Mouse (Mus musculus) brain, embryonic 14.5 days (tissue): ENCODE results near the gene AI661453. TPM values are rescaled to one million over a fixed set of nuclear protein-coding genes. Genes with fewer than 3 reads are reported as not detected.

Experiments
- DNase-seq: peaks from one replicate; pipeline ENCODE4 v3.0.0-alpha.2; 2011; ENCODE audit warnings: low read depth
- CTCF ChIP-seq: fragments of 200-500 bp; IDR thresholded peaks from 2 replicates; pipeline ENCODE4 v1.5.1; 2012; ENCODE audit warnings: inconsistent platforms, mild to moderate bottlenecking, moderate library complexity, borderline replicate concordance; ENCODE audit not compliant: insufficient read depth, insufficient read length; ENCODE audit errors: extremely low read depth
- POLR2A ChIP-seq: fragments of 200-500 bp; IDR thresholded peaks from 2 replicates; pipeline ENCODE4 v1.6.1; 2012; ENCODE audit warnings: mild to moderate bottlenecking, inconsistent platforms, borderline replicate concordance; ENCODE audit not compliant: poor library complexity, insufficient read depth, insufficient read length, severe bottlenecking; ENCODE audit errors: extremely low read depth
- polyA plus RNA-seq: library from polyadenylated mRNA; depleted of rRNA; stranded (reverse); fragments of >200 nt; gene quantifications from 2 replicates; pipeline ENCODE4 v1.2.3, GENCODE M21; 2012

Gene AI661453
- polyA plus RNA-seq, 1 experiment: 0.85 TPM

- TF ChIP-seq CTCF (peak; percentile 40; the same call in 1 of the 2 replicates), POLR2A (no peak)
- DNase-seq: no peak
Measured at GRCm38 (mm10) chr17:47475714-47476113, 39.3 kb downstream of the AI661453 start.

- DNase-seq: no peak
- TF ChIP-seq POLR2A: no peak
Measured at GRCm38 (mm10) chr17:47479887-47480286, 43.5 kb downstream of the AI661453 start.

GRCm38 (mm10) chr17:47482401-47482800 lies 46.0 kb downstream of the AI661453 start:
- no peak for TF ChIP-seq POLR2A
- peak; percentile 70 for TF ChIP-seq CTCF
- DNase-seq: peak; percentile 62

GRCm38 (mm10) chr17:47484241-47484921 lies 48.0 kb downstream of the AI661453 start:
- peak; percentile 45 for DNase-seq
- TF ChIP-seq CTCF: no peak

GRCm38 (mm10) chr17:47484993-47485392 lies 48.6 kb downstream of the AI661453 start:
- DNase-seq: no peak
- TF ChIP-seq POLR2A (no peak), CTCF (no peak)

- peak; percentile 56 for DNase-seq
- no peak for TF ChIP-seq POLR2A
- TF ChIP-seq CTCF: no peak
Measured at GRCm38 (mm10) chr17:47485791-47486190, 49.4 kb downstream of the AI661453 start.

GRCm38 (mm10) chr17:47490791-47491190 lies 54.4 kb downstream of the AI661453 start:
- no peak for DNase-seq

GRCm38 (mm10) chr17:47492731-47493130 lies 56.3 kb downstream of the AI661453 start:
- TF ChIP-seq POLR2A: no peak
- TF ChIP-seq CTCF: no peak

More at GRCm38 (mm10) chr17:47490791-47491190, 54.4 kb downstream of the AI661453 start:
- TF ChIP-seq CTCF (peak; percentile 37; the same call in 1 of the 2 replicates), POLR2A (no peak)

GRCm38 (mm10) chr17:47493653-47494052 lies 57.2 kb downstream of the AI661453 start:
- DNase-seq: no peak
- no peak for TF ChIP-seq POLR2A
- TF ChIP-seq CTCF: no peak

More at GRCm38 (mm10) chr17:47492731-47493130, 56.3 kb downstream of the AI661453 start:
- no peak for DNase-seq

- no peak for TF ChIP-seq CTCF
- TF ChIP-seq POLR2A: no peak
- DNase-seq: no peak
Measured at GRCm38 (mm10) chr17:47494132-47494531, 57.7 kb downstream of the AI661453 start.

- no peak for DNase-seq
- TF ChIP-seq POLR2A (no peak), CTCF (no peak)
Measured at GRCm38 (mm10) chr17:47501531-47501930, 65.1 kb downstream of the AI661453 start.
